Mouse (Mus musculus): ENCODE results near the gene Fbxo40.

The Fbxo40 gene

GRCm38 (mm10) chr16:36944895-36945424, 45.3 kb downstream of the Fbxo40 start:
- DNase-seq = no peak

- no peak for DNase-seq
These were observed 46.7 kb downstream of the Fbxo40 start for GRCm38 (mm10) chr16:36943591-36943990.

- no peak for DNase-seq
These were observed 48.4 kb downstream of the Fbxo40 start for GRCm38 (mm10) chr16:36941895-36942294.

- DNase-seq = peak; percentile 64
These were observed 49.0 kb downstream of the Fbxo40 start for GRCm38 (mm10) chr16:36941137-36941727.

GRCm38 (mm10) chr16:36935814-36936213, 54.5 kb downstream of the Fbxo40 start:
- DNase-seq = peak; percentile 33

- peak; percentile 74 for DNase-seq
These were observed 55.2 kb downstream of the Fbxo40 start, which contains the start of gene Hcls1 for GRCm38 (mm10) chr16:36934841-36935620. Gene Hcls1, plus strand, starts transcription at chr16:36934983.

GRCm38 (mm10) chr16:36934131-36934840, 56.0 kb downstream of the Fbxo40 start:
- peak; percentile 54 for DNase-seq

- no peak for DNase-seq
These were observed 57.7 kb downstream of the Fbxo40 start for GRCm38 (mm10) chr16:36932546-36932945.

GRCm38 (mm10) chr16:36931976-36932375, 58.3 kb downstream of the Fbxo40 start:
- DNase-seq = no peak

- no peak for DNase-seq
These were observed 58.9 kb downstream of the Fbxo40 start for GRCm38 (mm10) chr16:36931381-36931780.

- peak; percentile 41 for DNase-seq
These were observed 59.8 kb downstream of the Fbxo40 start for GRCm38 (mm10) chr16:36930231-36931136.

- DNase-seq = no peak
These were observed 61.1 kb downstream of the Fbxo40 start for GRCm38 (mm10) chr16:36929216-36929615.

- DNase-seq = no peak
These were observed 62.2 kb downstream of the Fbxo40 start for GRCm38 (mm10) chr16:36928106-36928500.

- no peak for DNase-seq
These were observed 62.7 kb downstream of the Fbxo40 start for GRCm38 (mm10) chr16:36927495-36928105.

- no peak for DNase-seq
These were observed 63.5 kb downstream of the Fbxo40 start for GRCm38 (mm10) chr16:36926514-36927447.

- peak; percentile 63 for DNase-seq
These were observed 64.5 kb downstream of the Fbxo40 start for GRCm38 (mm10) chr16:36925797-36926196.

- no peak for DNase-seq
These were observed 64.9 kb downstream of the Fbxo40 start for GRCm38 (mm10) chr16:36925351-36925750.

GRCm38 (mm10) chr16:36924312-36924711, 66.0 kb downstream of the Fbxo40 start:
- no peak for DNase-seq

GRCm38 (mm10) chr16:36921980-36922379, 68.3 kb downstream of the Fbxo40 start:
- DNase-seq = no peak

- no peak for DNase-seq
These were observed 69.1 kb downstream of the Fbxo40 start for GRCm38 (mm10) chr16:36921067-36921613.
